Mouse (Mus musculus) CD4-positive, CD25-positive, alpha-beta regulatory T cell, adult 2 months (primary cell): ENCODE results near the gene Lamc1.
"Not testable (repeated sequence)": the region's sequence is repeated elsewhere in the genome, so short reads cannot be mapped to it uniquely, and the experiment has no call there.

ENCODE experiments used
- DNase-seq: peaks from one replicate; pipeline ENCODE4 v3.0.0-alpha.2; 2012; ENCODE audit warnings: low read depth, low spot score

Gene Lamc1

DNA sequence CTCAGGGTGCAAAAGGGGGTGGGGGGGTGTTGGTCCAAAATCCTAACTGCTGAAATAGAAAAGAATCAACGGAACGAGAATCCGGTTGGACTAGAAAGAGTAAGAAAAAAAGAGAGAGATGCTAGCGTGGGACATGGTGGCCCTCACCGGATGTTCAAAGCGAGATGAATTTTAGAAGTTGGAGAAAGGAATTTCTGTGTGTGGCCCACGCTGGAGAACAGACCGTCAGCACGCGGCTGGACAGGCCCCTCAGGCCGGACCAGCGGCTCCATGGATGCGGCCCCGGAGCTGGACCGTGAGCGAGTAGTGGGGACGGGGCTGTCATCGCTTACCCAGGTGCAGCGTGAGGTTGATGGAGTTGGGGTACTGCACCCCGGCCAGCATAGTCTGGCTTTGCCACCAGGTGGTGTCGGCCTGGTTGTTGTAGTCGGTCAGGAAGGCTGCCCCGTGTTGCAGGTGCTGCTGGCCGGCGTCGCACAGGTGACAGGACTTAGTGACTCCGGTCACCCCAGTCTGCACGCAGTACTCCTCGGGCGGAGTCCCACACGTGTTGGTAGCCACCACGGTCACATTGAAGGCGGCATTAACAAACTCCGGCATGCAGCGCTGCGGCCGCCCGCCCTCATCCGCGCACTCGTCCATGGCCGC is 666 bp downstream of the Lamc1 start:
- peak; percentile 78 for DNase-seq

DNA sequence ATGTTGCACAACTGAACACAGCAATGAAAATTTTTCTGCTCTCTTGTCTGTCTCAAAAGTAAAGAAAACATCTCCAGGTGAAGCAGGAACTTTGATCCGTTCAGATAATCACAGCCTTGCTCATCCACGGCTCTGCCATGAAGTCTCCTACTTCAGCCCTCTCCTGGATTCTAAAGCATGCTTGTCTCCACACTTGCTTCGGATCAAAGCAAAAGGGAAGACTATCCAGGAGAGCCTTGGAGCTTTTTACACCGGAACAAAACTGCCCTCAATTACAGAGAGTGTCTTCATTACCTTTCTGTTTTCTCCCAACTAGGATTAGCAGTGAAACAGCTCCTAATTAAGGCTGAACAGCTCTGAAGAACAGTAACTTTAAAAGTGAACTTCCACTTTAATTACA is 1.4 kb downstream of the Lamc1 start:
- no peak for DNase-seq

DNA sequence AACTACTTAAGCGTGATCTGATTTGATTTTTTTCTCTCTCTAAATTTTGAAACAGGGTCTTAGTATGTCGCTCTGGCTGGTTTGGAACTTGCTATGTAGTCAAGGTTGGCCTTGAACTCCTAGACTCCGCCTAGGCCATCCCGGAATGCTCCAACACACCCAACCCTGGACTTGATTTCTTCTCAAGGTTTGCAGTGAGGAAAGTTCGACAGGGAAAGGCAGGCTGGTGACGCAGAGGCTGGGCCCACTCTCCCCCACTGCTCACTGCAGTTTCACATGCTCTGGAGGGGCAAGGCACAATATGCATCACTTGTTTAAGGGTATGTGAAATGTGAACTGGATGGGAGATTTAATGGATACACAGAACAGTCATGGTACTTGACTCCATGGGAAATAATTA is 3.3 kb downstream of the Lamc1 start:
- no peak for DNase-seq

DNA sequence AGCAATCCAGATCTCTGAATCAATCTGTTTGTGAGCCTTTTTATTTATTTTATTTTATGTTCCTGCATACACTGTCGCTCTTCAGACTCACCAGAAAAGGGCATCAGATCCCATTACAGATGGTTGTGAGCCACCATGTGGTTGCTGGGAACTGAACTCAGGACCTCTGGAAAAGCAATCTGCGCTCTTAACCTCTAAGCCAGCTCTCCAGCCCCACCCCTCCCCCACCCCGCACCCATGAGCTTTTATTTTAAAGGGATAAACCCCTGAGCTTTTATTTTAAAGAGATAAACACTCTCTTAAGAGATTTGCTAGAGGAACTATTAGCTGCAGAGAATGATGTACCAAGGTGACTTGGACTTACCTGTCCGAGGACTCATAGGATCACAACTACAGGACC is 5.5 kb downstream of the Lamc1 start:
- no peak for DNase-seq

DNA sequence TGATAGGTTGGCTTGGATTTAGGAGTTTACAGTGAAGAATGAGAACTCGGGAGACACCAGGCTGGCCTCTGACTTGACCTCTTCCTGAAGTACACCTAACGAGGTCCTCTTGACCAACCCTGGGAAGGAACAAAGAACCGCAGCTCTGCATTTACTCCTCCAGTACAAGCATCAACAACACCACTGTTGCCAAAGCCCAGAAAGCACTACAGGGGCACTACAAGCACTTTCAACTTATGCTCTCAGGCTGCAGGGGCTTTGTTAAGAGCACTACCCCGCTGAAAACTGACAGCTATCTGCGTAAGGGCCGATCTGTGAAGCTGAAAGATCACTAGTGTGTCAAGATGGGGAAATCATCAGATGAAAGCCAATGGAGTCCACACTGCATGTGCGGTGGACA is 6.4 kb downstream of the Lamc1 start:
- no peak for DNase-seq

DNA sequence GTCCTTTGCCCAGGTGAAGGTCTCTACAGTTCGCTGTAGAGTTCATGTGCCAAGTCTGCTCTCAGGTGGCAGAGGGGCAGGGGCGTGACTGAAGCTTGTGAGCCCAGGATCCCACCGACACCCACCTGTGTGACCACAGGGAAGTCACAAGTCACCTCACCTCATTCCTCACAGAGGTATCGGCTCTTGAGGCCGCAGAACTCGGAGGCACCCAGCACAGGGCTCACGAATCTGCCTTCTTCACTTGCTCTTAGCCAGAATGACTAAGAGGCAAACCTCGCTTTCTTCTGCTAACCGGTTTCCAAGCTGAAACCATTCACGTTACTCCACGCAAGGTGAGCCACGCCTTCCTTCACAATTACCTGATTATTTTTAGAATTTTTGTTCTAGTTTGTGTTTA is 11.2 kb downstream of the Lamc1 start:
- DNase-seq: no peak

DNA sequence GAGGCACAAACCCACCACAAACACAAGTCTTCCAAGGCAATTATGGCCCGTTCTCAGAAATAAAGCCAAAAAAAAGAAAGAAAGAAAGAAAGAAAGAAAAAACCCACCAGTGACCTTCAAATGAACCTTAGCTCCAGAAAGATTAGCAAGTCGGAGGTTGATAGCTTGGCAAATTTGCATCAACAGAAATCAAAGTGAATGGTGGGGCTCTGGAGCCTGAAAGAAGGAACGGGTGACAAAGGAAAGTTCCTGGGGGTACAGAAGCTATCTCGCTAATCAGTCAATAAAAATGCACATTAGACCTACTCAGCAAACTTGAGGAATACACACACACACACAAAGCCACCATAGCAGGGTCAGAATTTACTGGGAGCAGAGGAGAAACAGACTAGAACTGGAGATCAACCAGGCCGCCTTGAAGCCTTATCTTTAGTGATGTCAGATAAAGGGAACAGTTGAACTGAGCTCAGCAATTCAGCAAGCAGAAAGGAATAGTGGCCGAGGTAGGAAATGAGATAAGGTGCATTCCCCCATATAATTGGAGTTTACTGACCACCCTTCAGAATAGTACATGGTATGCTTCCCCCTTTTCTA is 11.9 kb downstream of the Lamc1 start:
- no peak for DNase-seq

DNA sequence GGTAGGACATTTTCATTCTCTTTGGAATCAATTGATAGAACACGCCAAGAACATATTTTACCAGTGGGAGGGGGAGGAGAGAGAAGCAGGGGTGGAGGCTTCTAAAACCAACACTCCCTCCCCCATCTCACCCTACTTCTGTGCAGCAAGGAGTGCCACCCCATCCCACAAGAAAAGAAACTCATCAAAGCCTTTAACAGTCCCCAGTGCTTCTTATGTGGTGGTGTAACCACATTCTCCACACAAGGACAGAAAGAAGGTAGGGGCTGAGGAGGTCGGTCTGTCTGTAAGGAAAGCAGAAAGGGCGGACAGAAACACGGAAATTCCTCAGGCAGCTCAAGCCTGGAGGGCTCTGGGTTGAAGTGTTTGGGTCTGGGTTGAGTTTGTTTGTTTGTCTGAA is 12.5 kb downstream of the Lamc1 start:
- DNase-seq: peak; percentile 71

DNA sequence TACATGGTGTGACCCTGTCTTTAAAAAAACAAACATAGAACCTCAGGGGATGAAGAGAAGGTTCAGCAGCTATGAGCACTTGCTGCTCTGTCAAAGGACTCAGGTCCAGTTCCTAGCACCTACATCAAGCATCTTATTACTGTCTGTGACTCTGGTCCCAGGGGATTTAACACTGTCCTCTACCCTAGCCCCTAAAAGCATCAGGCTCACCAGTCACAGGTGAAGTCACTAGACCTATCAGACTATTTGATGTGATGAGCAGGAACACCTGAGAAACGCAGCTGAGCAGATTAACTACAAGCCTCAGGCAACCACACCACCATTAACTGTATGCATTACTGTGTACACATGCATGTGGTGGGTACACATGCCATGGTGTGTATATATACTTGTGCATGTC is 13.8 kb downstream of the Lamc1 start:
- DNase-seq: no peak

DNA sequence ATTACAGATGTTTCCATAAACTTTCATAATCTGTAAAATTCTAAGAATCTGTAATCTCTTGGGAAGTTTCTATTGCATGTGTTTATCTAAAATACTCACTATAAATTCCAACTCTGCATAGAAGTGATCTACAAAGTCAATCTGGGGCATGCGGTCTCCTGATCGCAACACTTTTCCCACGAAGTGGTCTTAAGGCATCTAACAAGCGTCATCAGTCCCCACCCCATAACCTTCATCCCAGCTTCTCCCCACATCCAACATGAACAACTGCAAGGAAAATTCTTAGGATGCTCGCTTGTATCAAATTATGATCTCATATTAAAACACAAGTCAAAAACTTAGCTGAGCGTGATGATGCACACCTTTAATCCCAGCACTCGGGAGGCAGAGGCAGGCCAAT is 14.3 kb downstream of the Lamc1 start:
- no peak for DNase-seq

DNA sequence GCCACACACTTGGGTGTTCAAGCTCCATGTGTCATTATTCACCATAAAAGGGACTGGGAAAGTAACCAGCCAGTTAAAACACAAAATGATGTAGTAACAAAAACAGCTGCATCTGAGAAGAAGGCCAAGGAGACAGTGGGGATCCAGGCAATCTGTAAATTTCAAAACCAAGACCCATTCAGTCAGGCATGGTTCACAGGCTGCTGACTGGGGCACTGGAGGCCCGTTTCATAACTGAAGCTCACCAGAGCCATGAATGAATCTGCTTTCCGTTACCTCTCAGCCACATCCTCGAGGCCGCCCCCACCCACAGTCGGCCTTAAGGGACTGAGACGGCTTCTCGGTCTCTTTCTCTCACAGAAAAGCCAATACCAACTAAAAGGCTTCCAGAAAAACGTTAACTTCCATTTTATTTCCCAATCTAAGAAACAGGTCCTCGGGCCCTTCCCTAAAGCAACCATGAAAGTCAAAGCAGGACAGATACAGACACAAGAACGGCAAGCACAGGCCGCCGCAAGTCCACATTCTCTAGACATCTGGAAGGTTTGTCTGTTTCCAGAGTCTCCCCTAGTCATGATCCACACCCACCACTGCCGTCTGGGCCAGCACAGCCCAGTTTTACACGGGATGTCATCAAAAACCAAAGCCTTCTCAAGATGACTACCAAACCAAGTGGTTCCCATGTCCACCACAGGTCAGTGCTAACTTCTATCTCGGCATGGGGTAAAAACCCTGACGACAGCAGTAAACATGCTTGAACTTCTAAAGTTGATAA is 14.9 kb downstream of the Lamc1 start:
- DNase-seq: peak; percentile 52

DNA sequence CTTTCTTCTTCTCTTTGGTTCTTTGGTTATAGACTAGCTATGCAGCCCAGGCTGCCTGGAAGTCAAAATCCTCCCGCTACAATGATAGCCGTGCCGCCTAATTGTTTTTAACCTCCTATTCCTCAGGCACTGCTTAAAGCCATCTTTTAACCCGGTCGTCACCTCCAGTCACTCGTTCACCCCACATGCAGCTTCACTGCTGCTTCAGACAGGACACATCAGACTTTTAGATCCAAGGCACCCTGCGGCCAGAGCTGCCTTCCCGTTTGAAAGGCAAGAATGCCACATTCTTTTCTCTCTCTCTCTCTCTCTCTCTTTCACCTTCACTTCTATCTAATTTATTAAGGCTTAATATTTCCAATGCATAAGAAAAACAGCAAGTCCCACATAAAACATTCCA is 15.6 kb downstream of the Lamc1 start:
- no peak for DNase-seq

DNA sequence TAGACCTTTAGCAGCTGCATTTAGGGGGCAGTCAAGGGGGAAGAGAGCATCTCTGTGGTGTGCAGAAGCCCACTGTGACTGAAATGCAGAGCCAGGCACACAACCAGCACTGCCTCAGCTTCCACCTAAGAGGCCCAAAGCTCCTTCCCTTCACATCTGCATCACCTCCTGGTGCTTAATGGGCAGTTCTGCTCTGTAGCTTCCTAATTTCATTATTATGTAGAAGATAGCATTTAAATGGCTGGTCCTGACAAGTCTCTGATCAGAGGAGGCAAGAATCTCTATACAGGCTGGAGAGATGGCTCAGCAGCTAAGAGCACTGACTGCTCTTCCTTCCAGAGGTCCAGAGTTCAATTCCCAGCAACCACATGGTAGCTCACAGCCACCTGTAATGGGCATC is 16.3 kb downstream of the Lamc1 start:
- DNase-seq: no peak

DNA sequence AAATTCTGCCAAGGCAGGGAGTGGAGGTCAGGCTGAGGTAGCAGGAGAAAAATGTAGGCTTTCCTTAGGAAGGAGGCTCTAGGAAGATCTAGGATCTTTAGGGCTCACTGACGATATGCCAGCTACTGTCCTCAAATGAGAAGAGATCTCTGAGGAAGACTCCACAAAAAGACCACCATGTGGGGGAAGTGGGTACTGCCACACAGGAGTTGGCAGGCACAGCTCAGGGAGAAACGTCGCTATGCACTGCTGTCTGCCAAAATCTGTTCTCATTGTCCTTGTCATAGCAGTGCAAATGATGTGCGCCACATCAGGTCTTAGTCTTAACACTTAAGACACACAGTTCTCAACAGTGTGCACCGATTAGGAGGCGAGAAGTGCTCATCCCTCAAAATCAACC is 17.5 kb downstream of the Lamc1 start:
- DNase-seq: no peak

DNA sequence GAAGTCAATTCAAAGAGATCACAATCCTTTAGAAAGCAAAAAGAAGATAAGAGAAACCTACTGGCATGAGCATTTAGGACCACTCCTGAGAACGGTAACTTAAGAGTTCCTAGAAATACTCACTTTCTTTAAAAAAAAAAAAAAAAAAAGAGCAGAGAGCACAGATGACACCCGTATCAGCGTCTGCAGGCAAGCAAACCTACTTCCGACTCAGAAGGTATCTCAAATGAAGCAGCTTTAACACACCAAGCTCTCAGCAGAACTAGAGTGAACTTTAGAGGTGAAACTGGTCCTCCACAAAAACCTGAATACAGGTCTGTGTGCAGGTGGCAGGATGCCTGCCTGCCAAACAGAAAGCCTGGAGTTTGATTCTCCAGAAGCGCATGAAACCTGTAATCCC is 19.6 kb downstream of the Lamc1 start:
- DNase-seq: no peak

DNA sequence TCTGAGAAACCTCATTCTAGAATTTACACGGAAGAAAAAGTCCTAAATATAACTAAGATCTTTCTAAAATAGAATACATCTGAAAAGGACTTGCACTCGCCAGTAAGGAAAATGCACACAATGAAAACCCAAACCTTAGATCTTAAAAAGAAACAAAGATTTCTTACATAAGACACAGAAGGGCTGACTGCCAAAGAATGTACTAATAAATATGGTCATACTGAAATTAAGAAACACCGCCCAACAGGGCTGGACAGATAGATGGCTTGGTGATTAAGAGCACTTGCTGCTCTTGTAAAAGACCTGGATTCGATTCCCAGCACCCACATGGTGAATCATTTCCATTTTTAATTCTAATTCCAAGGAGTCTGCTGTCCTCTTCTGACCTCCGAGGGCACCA is 22.4 kb downstream of the Lamc1 start:
- no peak for DNase-seq

DNA sequence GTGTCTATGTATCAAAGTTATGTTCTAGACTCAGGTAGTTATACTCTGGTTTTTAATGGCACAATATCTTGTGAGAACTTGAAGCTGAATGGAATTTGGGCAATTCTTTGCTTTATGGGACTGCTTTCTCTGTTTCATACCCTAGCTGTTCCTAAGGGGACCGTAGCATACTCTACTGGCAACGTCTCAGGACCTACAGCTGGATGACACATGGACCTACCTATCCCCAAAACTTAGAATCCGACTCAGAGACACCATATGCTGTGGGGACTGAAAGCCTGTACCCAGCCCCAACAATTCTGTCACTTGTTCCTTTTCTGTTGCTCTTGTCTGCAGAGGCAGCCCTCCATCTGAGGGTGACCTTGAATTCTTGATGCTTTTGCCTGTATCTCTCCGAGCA is 23.3 kb downstream of the Lamc1 start:
- DNase-seq: no peak

DNA sequence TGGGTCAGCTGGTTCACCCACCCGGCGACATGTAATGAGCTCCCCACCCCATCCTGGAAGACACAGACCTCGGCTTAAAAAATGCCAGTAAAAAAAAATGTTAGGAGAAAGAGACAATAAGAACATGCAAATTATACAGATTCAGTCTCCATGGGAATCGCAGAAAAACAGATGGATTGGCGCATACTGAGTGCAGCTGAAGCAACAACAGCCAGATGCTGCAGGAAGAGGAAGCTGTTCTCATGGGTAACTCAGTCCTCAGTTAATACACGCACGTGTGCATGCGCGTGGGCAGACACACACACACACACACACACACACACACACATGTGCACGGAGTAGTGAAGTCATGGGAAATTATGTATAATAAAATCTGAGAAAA is 23.7 kb downstream of the Lamc1 start:
- peak; percentile 62 for DNase-seq

DNA sequence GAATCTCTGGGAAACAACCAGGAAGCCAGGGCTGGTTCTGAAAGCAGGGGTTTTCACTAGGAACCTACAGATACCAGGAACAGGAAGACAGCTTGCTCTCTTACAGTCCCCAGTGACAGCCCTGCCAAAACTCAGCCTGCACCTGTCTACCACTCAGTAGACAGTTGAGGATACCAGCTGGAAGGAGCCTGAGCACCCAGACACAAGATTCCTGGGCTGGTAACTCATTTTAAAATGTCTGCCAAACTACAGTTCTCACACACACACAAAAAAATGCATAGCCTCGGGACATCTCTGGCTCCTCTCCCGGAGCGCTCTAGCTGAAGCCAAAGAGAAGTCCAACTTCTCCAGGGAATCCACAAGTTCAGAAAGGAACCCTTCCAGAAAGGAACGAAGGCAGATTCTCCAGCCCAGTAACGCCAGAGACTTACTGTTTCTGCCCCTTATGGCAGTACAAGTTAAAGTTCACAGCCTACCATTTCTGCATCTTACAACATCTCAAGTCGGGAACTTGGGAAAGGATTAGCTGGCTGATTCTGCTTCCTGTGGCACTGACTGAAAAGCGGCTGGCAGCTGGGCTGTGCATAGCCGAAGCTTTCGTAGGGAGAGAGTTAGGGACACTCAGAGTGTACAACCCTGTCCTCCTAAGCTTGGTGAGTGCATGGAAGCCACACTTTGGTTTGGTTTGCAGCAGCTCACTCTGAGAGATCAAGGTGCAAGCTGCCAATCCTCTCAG is 24.2 kb downstream of the Lamc1 start:
- DNase-seq: no peak

DNA sequence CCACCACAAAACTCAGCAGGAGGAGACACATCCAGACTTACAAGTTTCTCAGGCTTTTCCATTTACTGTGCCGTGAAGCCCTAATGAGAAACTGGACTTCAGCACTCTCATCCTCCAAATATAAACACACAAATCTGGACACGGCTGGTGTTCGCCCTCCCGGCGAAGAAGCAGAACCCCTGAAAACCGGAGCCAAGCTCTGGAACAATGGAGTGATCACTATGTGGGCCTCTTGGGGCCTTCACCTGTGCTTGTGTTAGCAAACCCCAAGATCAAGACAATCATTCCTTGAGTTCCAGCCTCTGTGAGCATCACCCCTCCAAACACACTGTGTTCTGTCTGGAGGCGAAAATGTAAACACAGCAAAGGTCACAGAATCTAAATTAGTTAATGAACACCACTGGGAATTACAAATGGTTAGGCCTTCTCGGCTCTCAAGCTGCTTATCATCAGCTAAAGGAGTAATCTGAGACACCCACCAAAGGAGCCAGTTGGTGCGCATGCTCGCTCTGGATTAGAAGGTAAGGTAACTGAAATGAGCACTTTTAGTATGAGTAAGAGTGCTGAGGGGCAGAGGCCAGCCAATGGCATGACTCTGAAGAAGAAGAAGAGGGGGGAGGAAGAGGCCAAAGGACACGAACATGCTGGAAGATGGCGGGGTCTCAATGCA is 24.9 kb downstream of the Lamc1 start:
- DNase-seq: peak; percentile 42

DNA sequence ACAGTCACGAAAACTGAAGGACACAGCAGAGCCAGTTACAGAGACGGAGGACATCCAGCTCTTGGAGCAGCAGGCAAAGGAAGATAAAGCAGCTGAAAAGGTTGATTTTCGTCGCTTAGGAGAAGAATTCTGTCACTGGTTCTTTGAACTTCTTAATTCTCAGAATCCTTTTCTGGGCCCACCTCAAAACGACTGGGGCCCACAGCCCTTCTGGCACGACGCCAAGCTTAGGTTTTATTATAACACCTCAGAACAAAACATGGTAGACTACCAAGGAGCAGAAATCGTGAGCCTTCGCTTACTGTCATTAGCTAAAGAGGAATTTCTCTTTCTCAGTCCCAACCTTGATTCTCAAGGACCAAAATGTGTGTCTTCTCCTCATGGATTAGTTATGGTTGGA is 26.9 kb downstream of the Lamc1 start:
- peak; percentile 43 for DNase-seq

DNA sequence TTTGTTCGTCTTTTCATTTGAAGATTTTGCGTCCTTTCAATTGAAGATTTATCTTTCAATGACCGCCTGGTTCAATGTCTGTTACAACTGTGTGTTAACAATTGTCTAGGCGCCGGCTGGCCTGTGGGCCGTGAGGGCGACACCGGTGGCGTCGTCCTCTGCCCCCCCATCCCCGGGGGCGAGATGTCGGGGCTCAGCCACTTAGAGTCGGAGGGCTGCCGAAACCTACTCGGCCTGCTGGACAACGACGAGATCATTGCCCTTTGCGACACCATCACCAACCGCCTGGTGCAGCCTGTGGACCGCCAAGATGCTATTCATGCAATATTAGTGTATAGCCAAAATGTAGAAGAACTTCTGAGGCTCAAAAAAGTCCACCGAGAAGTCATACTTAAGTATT is 27.3 kb downstream of the Lamc1 start:
- DNase-seq: not testable (repeated sequence)
